Mouse (Mus musculus) thymus, postnatal 36 days (tissue): ENCODE results near the gene Ulk1.
"Not testable (repeated sequence)": the region's sequence is repeated elsewhere in the genome, so short reads cannot be mapped to it uniquely, and the experiment has no call there.

ENCODE experiments used
- DNase-seq, 2 experiments: peaks; one replicate each; pipeline ENCODE4 v3.0.0; 2022; ENCODE audit warnings: mixed read lengths in 2 of 2

Gene Ulk1

DNA sequence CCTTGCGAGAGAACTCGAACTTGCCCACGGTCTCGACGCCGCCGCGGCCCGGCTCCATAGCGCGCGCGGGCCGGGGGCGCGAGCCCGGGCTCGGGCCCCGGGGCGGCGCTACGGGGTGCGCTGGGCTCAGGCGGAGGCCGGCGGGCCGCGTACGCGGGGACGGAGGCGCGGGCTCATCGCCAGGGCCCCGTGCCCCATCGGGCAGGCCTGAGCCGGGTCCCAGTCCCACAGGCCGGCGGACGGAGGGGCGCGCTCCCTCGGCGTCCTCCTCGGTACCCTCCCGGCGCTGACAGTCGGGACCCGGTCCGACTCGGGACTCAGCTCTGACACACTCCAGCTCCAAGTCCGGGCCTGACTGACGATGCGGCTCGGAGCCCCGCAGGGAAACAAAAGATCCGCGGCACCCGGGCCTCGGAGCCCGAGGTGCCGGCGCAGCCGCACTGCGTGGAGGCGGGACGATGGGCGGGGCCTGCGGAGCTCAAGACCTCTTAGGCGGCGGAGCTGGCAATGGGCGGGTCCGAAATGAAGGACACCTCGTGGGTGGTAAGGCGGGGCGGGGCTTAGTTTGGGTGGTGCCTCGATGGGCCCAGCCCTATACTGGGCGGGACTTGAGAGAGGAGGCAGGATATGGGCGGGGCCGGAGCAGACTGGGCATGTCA lies at the start of gene Ulk1:
Ulk1 (minus strand) TSS at position 431 of the 659 bp plus-strand sequence.
- peak; percentile 100 for DNase-seq

DNA sequence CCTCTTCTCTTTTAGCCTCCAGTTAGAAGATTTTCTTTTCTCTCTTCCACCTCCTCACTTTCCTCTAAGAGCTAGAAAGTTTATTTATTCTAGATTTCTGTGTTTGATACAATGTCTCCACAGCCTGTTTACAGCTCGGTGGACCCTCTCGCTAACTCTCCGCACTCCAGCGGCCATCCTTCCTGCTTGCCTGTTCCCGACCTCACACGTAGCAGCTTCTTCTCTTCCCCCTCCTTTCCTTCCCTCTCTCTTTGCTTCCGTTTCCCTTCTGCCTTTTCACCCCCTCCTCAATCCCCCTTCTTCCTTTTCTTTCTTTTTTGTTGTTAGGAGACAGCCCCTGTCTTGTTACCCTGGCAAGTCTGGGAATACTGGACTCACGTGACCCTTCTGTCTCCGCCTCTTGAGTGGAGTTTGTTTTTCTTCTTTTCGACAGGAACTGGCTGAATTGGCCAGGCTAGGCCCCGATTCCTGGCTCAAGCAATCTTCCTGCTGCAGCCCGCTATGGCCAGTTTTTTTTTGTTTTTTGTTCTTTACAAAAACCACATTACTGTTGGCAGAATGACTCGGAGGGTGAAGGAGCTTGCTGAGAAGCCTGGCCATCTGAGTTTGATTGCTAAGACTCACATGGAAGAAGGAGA lies 49.2 kb upstream of the Ulk1 start:
- DNase-seq = no peak

DNA sequence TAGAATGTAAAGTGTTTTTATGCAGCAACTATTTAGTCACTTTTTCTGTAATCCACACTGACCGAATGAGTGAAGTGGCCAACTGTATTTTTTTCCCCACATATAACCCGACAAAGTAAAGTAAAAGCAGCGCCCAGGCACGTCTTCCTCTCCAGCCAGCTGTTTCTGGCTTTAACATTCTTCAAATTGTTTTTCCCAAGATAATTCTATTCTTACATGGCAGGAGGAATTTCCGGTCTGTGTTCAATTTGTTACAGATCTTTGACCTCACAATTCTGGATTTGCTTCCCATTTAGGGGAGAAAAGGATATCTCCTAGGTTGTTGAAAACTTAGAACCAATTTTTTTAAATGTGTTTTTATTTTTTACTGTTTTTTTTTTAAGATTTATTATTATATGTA lies 47.2 kb upstream of the Ulk1 start:
- no peak for DNase-seq

DNA sequence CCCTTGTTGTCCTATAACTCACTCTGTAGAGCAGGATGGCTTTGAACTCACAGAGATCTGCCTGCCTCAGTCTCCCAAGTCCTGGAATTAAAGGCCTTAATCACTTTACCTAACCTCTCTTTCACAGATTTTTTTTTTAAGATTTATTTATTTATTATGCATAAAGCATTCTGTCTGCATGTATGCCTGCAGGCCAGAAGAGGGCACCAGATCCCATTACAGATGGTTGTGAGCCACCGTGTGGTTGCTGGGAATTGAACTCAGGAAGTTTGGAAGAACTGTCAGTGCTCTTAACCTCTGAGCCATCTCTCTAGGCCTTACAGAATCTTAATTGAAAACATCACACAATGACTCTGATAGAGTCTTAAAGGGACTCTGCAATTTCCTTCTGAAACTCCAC lies 43.1 kb upstream of the Ulk1 start:
- no peak for DNase-seq

DNA sequence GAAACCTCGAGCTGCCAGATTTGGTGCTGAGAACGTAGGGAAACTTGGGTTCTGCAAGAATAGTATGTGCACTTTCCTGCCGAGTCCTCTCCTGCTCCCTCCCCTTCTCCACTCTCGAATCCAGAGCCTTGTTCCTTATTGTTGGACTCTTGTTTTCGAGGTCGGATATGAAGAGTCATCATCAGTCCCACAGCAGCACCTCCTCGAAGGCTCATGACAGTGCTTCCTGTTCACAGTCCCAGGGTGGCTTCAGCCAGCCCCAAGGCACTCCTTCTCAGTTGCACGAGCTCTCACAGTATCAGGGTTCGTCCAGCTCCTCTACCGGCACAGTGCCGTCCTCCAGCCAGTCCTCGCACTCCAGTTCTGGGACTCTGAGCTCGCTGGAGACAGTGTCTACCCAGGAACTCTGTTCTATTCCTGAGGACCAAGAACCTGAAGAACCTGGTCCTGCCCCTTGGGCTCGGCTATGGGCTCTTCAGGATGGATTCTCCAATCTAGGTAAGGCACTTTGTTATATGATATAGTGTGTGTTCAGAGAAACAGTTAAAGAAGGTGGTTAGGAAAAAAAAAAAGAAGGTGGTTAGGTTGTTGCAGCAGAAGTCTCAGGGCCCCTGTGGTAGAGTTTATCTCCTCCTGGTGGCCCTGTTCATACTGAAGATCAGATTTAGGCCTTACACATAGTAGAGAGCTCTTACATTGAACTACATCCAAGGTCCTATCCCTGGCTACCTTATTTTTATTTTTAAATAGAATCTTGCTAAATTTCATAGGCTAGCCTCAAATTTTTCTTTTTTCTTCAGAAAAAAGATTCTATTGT lies 31.4 kb upstream of the Ulk1 start:
- peak; percentile 1 to 15 for DNase-seq

DNA sequence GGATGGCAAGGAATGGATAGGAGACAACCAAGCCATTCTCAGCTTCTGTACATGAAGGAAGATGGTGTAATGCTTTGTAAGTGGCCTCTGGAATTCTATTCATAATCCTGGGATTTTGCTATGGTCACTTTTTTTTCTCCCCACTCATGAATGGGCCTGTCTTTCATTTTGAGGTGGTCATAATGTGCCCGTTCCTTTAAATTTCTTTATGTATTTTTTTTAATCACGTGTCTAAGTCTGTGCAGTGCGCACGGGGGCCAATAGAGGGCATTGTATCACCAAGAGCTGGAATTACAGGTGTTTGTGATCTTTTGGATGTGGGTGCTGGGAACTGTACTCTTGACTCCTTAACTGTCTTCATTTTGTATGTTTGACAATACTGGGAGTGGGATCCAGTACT lies 30.6 kb upstream of the Ulk1 start:
- DNase-seq = peak; percentile 65 to 68

DNA sequence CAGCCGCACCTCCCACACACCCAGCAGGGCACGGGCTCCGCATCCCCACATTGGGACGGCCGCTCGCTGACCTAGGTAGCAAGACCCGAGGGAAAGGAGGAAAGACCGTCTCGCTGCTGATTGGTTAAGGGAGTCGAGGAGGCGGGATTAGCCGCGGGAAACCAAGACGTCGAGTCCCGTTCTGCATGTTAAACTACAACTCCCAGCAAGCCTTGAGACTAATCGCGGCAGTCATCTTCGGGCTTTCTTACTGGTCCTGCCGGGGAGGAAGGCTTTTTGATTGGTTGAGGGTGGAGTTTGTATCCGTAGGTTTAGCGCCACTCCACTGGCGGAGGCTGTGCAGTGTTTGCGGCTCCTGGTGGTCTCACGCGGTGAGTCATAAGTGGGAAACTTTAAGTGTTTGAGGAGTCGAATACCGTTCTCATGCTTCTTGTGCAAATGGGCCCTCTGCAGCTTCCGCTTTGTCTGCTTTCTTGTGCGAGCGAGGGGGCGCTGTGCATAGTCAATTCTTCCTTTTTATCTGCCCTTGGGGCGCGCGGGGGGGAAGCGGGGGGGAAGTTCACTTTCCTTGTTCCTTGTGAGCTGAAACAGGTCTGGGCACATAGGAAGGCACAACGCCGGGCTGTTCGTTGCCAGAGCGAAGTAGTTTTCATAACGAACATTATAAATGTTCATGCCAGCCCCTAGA lies 29.9 kb upstream of the Ulk1 start, which contains the start of the genes Hscb and Chek2:
Hscb (minus strand) TSS at position 100 of the 688 bp plus-strand sequence.
Chek2 (plus strand) TSS at position 302 of the 688 bp plus-strand sequence.
- DNase-seq = peak; percentile 96 to 97

DNA sequence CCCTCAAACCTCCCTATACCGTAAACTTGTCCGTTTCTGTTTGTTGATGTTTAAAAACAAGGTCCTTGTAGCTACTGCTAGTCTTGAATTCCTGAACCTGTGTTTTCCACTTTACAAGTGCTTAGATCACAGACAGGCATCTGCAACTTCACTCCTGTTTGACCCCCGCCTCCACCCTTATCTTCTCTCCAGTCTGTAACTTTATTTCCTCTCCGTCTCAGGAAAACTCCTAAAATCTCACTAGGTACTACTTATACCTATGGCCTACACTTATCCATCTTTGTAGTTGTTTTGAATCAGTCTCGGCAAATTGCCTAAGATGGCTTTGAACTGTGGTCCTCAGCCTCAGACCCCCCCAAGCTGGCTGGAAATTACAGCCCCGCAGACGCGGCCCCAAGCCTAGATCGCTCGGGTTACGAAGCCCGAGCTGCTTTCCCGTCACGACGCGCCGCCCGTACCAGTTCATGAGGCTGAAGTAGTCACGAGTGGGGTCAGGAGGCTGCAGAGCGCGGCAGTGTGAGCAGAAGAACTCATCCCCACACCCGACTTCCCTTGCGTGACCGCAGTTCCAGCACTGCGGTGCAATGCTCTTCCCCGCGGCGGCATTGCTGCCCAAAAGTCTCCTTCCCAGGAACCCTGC lies 29.3 kb upstream of the Ulk1 start:
- DNase-seq = no peak

DNA sequence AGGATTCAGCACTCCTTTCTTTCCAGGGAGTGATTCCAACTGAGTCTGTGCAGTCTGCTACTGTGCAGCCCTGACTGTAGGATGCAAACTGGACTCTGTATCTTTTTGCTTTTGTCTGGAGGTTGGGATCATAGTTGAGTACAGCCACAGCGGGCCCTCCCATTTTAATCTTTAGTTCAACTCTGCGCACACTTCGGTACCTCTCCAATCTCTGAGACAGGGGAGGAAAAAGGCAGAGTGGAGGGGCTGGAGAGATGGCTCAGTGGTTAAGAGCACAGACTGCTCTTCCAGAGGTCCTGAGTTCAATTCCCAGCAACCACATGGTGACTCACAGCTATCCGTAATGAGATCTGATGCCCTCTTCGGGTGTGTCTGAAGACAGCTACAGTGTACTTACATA lies 28.1 kb upstream of the Ulk1 start:
- DNase-seq = not testable (repeated sequence)

DNA sequence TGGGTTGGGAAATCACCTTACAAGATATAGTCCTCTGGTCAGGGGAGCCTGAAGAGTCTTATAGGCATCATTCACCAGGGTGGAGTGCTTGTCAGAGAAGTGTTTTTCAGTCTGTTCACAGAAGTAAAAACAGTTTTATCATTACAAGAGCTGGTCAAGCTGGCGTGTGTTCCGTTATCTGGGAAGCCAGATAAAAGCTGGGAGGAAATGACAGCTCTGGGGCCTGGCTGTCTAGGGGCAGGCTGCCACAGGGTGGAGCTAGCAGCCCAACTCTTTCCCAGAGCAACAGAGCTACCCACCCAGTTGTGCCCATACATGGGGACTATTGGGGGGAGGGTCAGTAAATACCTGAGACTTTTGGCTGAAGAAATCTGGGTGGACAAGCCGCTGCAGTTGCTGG lies 26.1 kb upstream of the Ulk1 start:
- peak; percentile 26 to 28 for DNase-seq

DNA sequence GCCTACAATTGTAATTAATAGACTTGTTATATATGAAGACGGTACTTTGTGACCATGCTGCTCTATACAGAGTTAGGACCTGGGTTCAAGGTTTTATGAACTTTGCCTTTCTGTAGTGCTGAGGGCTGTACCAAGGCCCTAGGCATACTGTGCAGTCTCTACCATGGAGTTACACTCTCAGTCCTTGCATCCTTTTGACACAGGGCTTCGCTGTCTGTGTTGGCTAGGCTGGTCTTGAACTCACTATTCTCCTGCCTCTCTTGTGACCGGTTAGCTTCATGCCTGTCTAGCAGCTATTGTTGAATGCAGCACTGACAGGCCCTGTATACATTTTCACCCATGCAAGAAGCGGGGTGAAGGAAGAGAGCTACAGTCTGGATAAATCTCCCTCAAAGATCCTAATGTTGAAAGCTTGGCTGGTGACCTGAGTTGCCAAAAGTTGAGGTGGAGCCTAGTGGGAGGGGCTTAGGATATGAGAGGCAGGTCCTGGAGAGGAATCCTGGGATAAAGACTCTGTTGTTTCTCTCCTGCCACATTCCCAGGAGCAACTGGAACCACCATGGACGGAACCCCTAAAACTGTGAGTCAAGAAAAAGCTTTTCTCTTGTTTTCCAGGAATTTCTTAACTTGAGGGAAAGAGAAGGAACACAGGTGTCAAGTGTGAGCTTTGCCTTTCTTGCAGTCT lies 21.3 kb upstream of the Ulk1 start:
- DNase-seq = no peak

DNA sequence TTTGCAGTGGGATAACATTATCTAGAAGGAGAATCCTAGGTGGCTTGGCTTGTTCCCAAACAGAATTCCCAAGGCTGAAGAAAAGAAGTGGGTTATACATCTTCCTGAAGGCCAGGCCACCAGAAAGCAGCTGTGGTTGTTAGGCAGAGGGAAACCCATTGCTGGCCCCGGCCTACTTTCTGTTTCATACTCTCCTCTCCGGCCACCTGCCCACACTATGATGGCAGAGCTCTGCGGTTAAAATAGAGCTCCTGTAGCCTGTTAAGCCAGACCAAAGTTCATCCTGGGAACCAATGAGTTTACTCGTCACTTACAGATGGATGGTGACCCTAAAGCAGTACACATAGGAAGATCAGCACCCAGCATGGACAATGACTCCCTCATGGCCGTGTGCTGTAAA lies 17.7 kb upstream of the Ulk1 start:
- DNase-seq = no peak

DNA sequence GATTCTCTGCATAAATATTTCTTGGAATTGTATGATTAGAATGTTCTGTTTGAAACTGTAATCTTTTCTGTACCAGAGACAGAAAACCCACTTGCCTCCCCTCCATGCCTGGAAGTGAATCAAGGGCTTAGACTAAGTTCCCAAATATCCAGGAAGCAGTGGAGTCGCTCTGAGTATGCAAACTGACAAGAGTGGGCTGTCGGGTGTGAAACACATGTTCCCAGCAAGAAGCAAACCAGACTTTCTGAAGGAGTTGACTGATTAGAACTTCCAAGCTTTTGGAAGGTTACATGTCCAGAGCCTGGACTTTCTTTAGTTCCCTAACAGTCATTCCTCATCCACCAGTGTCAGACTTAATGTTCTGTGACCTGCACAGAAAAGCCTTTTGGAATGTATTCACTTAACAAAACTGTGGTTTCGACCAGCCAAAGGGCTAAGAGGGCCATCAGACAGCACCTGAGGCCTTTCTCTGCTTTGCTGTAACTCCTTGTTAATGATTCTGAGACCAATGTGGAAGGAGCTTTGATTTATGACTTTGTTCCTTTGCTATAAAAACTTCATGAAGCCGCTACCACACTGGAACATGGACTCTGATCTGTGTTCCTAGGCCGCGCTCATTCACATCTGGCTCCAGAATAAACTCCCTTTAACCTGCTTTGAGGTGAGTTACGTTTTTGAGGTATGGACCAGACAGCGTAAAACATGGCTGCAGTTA lies 17.0 kb upstream of the Ulk1 start:
- no peak for DNase-seq

DNA sequence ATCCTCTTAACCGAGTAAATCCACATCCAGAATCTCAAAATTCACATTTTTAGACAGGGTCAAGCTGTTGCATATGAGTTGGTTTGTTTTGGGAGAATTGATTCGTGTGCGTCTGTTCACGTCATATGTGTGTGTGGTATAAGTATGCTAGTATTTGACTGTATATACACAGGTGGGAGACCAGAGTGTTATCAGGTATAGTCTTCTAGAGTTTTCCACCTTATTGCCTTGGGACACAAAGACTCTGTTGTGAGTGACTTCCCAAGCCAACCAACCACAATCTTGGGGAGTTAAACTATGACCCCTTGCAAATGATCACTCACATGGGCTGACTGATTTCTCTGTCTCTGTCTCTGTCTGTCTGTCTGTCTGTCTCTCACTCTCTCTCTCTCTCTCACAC lies 14.5 kb upstream of the Ulk1 start:
- DNase-seq = no peak

DNA sequence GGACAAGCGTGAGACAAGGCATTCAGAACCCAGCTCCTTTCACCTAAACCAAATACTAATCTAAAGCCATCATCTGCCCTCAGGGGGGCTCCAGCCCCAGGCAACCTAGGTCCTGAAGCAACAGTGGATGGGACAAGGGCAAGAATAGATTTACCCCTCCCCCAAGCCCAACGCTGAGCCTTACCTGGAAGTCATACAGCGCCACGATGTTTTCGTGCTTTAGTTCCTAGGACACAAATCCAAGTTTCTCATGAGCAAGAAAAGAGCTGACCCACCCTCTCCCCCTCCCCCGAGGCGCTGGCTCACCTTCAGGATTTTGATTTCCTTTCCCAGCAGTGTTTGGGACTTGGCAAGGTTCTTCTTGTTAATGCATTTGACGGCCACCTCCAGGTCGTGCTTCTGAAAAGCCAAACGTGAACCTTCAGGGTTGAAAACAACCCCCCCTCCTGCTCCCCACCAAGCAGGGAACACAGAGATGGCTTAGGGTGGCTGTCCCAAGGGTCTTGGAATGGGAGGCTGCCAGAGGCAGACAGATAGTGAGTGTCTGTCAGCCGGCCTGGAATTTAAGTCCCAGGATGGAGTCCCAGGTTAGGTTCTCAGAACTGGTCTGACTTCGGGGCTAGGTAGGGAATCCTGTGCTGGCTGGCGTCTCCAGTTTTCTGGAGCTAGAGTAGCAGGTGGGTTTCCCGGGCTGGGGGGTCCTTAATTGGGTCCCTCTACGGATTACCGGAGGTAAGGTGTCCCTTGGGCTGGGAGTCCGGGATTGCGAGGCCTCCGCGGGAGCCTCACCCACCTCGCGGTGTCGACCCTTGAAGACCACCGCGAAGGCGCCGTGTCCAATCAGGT lies 853 bp downstream of the Ulk1 start:
- peak; percentile 13 to 52 for DNase-seq

DNA sequence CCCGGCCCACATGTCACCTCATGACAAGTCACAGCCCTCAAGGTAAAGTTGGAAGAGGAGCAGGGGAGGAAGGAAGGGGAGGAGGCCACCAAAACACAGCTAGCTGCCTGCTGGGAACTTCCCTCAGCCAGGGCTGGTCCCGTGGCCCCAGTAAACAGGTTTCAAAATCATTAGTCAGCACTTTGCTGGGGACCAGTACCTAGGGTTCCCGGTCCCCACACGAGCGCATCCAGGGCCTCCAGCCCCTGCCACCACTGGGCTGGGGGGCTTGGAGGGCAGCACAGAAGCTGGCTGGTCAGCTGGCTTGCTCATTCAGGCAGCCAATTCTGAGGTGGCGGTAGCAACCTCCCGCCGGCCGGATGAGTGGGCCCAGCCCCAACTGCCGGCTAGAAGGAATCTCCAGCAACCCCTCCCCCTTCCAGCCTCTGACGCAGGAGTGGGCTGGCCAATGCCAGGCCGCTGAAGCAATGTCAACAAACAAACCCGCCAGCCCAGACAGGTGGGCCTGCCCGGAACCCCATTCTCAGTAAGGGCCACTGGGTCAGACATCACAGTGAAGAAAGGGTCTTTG lies 1.8 kb downstream of the Ulk1 start:
- DNase-seq = peak; percentile 60 to 72

DNA sequence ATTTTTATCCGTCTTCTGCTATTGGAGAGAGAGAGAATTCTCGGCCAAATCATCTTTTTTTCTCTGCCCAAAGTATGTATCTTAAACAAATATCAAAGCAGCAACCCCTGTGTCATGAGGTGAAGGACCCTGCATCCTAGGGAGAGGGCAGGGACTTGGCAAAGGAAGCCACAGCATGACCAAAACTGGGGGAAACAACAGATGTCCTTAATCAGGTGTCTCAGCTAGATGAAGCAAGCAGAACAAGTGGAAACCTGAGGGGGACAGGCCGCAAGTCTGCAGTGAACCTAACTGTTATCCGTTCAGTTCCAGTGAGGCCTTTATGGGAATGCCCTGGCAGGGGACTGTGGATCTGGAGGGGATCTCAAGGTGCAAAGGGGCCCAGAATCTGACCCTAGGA lies 2.4 kb downstream of the Ulk1 start:
- no peak for DNase-seq

DNA sequence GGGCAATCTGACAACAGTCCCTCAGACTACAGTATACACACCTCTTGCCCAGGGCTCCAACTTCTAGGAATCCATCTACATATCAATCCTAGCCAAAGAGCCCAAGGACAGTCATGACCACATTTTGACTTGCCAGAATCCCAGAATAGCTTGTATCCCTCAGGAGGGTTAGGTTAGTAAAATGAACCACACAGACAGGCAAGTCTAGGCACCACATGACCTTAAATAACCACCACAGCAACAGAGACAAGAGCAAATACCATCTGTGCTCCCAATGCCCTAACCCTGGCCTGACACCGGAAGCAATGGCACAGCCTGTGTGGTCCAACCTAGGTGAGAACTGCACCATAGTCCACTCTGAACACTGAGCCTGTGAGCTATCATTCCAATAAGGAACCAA lies 3.2 kb downstream of the Ulk1 start:
- DNase-seq = no peak

DNA sequence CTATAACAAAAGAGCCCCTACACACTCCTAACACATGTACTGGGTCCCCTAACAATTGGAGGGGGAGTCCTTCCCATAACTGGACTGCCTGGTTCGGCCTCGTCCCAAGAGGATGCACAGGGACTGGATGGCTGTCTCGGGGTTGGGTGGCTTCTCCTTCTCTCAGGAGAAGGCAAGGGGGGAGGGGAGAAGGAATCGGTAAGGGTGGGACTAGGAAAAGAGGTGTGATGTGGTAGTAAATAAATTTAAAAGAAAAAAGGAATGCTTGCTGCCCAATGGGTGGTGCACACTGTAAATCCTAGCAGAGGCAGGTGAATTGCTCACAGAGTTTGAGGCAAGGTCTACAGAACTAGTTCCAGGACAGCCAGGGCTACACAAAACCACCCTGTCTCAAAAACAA lies 3.7 kb downstream of the Ulk1 start:
- DNase-seq = no peak
